In genomic region chr16:91465505-91466240, GRCm38 (mm10) we compare ENCODE assay signal across 7 mouse cellular contexts. TPM values are rescaled to one million over a fixed set of nuclear protein-coding genes. Genes with fewer than 3 reads are reported as not detected.
DNase-seq lines count a peak whose midpoint lies in the region; ATAC-seq and TF ChIP-seq lines count a peak whose summit lies in the region.

No protein-coding gene starts in this region.

- H3K4me2 ChIP-seq in lung, embryonic 16.5 days (ENCODE audit: low read depth, low read length): peak overlapping the region; percentile 95
- peak overlapping the region; percentile 81 for H3K4me2 ChIP-seq in limb, embryonic 11.5 days (ENCODE audit: low read depth, severe bottlenecking)

- TF ChIP-seq POLR2A in small intestine, adult 2 months (IDR thresholded peaks at IDR 0.05; ENCODE audit: low read depth, low read length): no peak

- no peaks in the 10 kb centered on the region for H3K9me3 ChIP-seq in lung, embryonic 16.5 days (ENCODE audit: control insufficient read depth, low read length)
- no peaks in the 10 kb centered on the region for H3K9me3 ChIP-seq in erythroblast, embryonic 14.5 days (ENCODE audit: control insufficient read depth, low read length)
- no peaks in the 10 kb centered on the region; the same call in 1 of the 2 replicates for H3K9me3 ChIP-seq in limb, embryonic 11.5 days (ENCODE audit: control insufficient read depth, low read length)

- no peak for DNase-seq in lung, postnatal 4 days
- no peak for DNase-seq in limb, embryonic 11.5 days (ENCODE audit: low spot score)
- no peak for DNase-seq in gastrocnemius, postnatal 36 days
- DNase-seq in gastrocnemius, postnatal 25 days: no peak

- no peak overlapping the region for H3K27ac ChIP-seq in lung, embryonic 16.5 days (ENCODE audit: low read length)
- no peak overlapping the region for H3K27ac ChIP-seq in limb, embryonic 11.5 days (replicated peaks; ENCODE audit: low read depth, low read length)
- no peak overlapping the region for H3K27ac ChIP-seq in small intestine, adult 2 months (ENCODE audit: insufficient read depth, low read depth, low read length)

- peaks cover 15% of the 10 kb centered on the region for H3K4me1 ChIP-seq in lung, embryonic 16.5 days (replicated peaks; ENCODE audit: control insufficient read depth, insufficient read depth, low read length)
- H3K4me1 ChIP-seq in erythroblast, embryonic 14.5 days (ENCODE audit: control insufficient read depth): peaks cover 74% of the 10 kb centered on the region
- peaks cover 9% of the 10 kb centered on the region for H3K4me1 ChIP-seq in limb, embryonic 11.5 days (ENCODE audit: control insufficient read depth, insufficient read depth, low read length)
- H3K4me1 ChIP-seq in small intestine, adult 2 months (ENCODE audit: control insufficient read depth, insufficient read depth, insufficient read length, low read length): peaks cover 1% of the 10 kb centered on the region; the same call in 1 of the 2 replicates

- H3K4me3 ChIP-seq in lung, embryonic 16.5 days (ENCODE audit: low read length): peak overlapping the region; percentile 72
- peak overlapping the region; percentile 73 for H3K4me3 ChIP-seq in erythroblast, embryonic 14.5 days (replicated peaks)
- H3K4me3 ChIP-seq in limb, embryonic 11.5 days (ENCODE audit: low read depth, low read length): peak overlapping the region; percentile 44
- peak overlapping the region; percentile 66; the same call in 1 of the 2 replicates for H3K4me3 ChIP-seq in small intestine, adult 2 months (ENCODE audit: low read depth, low read length)

- no peaks in the 10 kb centered on the region for H3K27me3 ChIP-seq in lung, embryonic 16.5 days (ENCODE audit: control insufficient read depth, insufficient read depth, low read depth, low read length)
- H3K27me3 ChIP-seq in erythroblast, embryonic 14.5 days (ENCODE audit: control insufficient read depth): no peaks in the 10 kb centered on the region
- no peaks in the 10 kb centered on the region for H3K27me3 ChIP-seq in limb, embryonic 11.5 days (ENCODE audit: control insufficient read depth, insufficient read depth, low read length)
- H3K27me3 ChIP-seq in small intestine, adult 2 months (ENCODE audit: control insufficient read depth, insufficient read depth, low read length): no peaks in the 10 kb centered on the region

- H3K9ac ChIP-seq in lung, embryonic 16.5 days (ENCODE audit: low read length): peak overlapping the region; percentile 80
- no peak overlapping the region; the same call in 1 of the 2 replicates for H3K9ac ChIP-seq in limb, embryonic 11.5 days (ENCODE audit: low read length)

- WGBS in lung, embryonic 16.5 days: 43% methylated on average over 13 of the region's 13 CpGs
- 54% methylated on average over 13 of the region's 13 CpGs for WGBS in limb, embryonic 11.5 days
- WGBS in small intestine, adult 2 months: 43% methylated on average over 13 of the region's 13 CpGs

- TF ChIP-seq CTCF in small intestine, adult 2 months (IDR thresholded peaks at IDR 0.05; ENCODE audit: extremely low read depth, insufficient read length, insufficient replicate concordance, low read depth, low read length): no peak

- no peak for ATAC-seq in lung, embryonic 16.5 days (ENCODE audit: low read depth)
- no peak for ATAC-seq in limb, embryonic 11.5 days (ENCODE audit: insufficient number of reproducible peaks, low FRiP score, low TSS enrichment, low read depth)

- intact Hi-C loops in gastrocnemius, postnatal 36 days (cut with DNase I): no loop called here

- no peaks in the 10 kb centered on the region for H3K36me3 ChIP-seq in lung, embryonic 16.5 days (ENCODE audit: control insufficient read depth, insufficient read depth, low read length)
- peaks cover 55% of the 10 kb centered on the region for H3K36me3 ChIP-seq in erythroblast, embryonic 14.5 days (ENCODE audit: control insufficient read depth)
- no peaks in the 10 kb centered on the region for H3K36me3 ChIP-seq in limb, embryonic 11.5 days (ENCODE audit: control insufficient read depth, insufficient read depth, low read length)
- no peaks in the 10 kb centered on the region for H3K36me3 ChIP-seq in small intestine, adult 2 months (ENCODE audit: control insufficient read depth, insufficient read depth, low read length)

RNA-seq across cellular contexts. Expression of gene Ifnar1, which starts 19.4 kb away (rescaled TPM):
- polyA plus RNA-seq in lung, embryonic 16.5 days (2015; fragmentation: Nextera tagmentation; extraction: Ambion mirVana): 65.0 and 69.3 TPM in 2 replicates
- polyA plus RNA-seq in erythroblast, embryonic 14.5 days (2012): 0.82 and 1.0 TPM in 2 replicates
- polyA plus RNA-seq in limb, embryonic 11.5 days (2014; fragmentation: Nextera tagmentation; extraction: Ambion mirVana): 55.0 and 58.4 TPM in 2 replicates
- 6.5 and 12.4 TPM in 2 replicates for polyA plus RNA-seq in small intestine, adult 2 months (2012; rRNA removed)
- 10 to 100 TPM in 1 of 2 experiments, 1 to 10 TPM in 1; 9.6 to 11.3 TPM for total RNA-seq in gastrocnemius, postnatal 36 days (2021)
- 10 to 100 TPM; 11.3 to 15.4 TPM for total RNA-seq in gastrocnemius, postnatal 25 days (2021)

RNA-seq across cellular contexts. Expression of gene Il10rb, which starts 59.7 kb away (rescaled TPM):
- 56.8 and 61.5 TPM in 2 replicates for polyA plus RNA-seq in lung, embryonic 16.5 days (2015; fragmentation: Nextera tagmentation; extraction: Ambion mirVana)
- 0.73 and 0.96 TPM in 2 replicates for polyA plus RNA-seq in erythroblast, embryonic 14.5 days (2012)
- 7.5 and 8.3 TPM in 2 replicates for polyA plus RNA-seq in limb, embryonic 11.5 days (2014; fragmentation: Nextera tagmentation; extraction: Ambion mirVana)
- polyA plus RNA-seq in small intestine, adult 2 months (2012; rRNA removed): 16.8 and 51.2 TPM in 2 replicates
- 1 to 10 TPM; 6.6 to 6.7 TPM for total RNA-seq in gastrocnemius, postnatal 36 days (2021)
- total RNA-seq in gastrocnemius, postnatal 25 days (2021): 1 to 10 TPM; 5.0 to 6.3 TPM
